Mouse (Mus musculus) retina, adult 2 months (tissue): ENCODE data around the gene Rbfox1.

ENCODE experiments used
- DNase-seq: peaks from one replicate; pipeline ENCODE4 v3.0.0-alpha.2; 2012; ENCODE audit warnings: low read depth, low spot score

Gene Rbfox1

GRCm38 (mm10) chr16:7223265-7223664 is 1338.1 kb downstream of the Rbfox1 start:
- no peak for DNase-seq

DNA sequence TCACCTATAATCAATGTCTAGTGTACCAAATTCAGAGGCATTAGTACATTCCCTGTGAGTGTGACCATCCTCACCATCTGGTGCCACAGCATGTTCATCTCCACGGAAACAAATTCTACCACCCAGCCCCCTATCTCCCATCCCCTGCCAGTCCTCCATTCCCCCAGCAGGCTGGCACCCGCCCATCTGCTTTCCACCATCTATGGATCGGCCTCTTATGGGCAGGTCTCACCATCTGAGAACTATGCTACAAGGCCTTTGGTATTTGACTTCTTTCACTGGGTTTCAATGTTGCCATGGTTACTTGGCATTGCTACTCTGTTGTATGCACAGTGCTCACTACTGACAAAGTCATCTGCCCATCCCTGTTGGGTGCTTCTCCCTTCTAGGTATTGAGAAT is 1340.8 kb downstream of the Rbfox1 start:
- no peak for DNase-seq

GRCm38 (mm10) chr16:7228246-7228645 is 1343.1 kb downstream of the Rbfox1 start:
- DNase-seq: no peak

- DNase-seq: no peak
These were observed 1344.1 kb downstream of the Rbfox1 start for GRCm38 (mm10) chr16:7229232-7229631.

DNA sequence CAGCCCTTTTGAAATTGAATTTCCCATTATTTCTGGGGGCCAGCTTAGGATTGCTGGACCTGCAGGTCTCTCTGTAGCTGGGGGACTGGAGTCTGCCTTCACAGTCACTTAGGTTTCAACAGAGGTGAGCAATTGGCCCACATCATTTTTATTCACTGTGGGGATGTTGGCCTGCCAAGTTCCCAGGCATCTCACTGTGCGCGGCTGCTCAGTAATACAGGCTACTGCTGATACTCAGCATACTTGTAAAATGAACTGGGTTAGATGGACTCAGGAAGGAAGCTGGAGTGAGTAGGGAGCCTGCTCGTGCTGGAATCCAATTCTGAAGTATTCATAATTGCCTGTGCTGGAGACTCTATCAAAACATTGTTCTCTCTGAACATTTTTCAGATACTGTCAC is 1356.5 kb downstream of the Rbfox1 start:
- no peak for DNase-seq

GRCm38 (mm10) chr16:7242501-7242900 is 1357.3 kb downstream of the Rbfox1 start:
- no peak for DNase-seq

DNA sequence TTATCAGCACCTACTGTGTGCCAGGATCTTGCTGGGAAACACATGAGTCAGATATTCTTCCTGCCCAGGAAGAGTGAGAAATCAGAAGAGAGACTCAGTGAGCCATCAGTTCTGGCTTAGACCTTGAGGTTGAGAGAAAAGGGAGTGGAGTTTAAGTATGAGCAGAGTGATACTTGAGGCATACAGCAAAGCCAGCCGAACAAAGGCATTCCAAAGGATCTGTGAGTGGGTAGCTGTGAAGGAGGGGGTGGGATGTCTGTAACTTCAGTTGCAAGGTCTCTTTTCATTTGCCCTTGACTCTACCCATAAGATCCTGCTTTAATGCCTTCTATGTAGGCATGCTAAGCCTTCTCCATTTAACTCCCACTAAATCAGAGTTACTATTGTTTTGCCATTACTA is 1359.2 kb downstream of the Rbfox1 start:
- DNase-seq: no peak

DNA sequence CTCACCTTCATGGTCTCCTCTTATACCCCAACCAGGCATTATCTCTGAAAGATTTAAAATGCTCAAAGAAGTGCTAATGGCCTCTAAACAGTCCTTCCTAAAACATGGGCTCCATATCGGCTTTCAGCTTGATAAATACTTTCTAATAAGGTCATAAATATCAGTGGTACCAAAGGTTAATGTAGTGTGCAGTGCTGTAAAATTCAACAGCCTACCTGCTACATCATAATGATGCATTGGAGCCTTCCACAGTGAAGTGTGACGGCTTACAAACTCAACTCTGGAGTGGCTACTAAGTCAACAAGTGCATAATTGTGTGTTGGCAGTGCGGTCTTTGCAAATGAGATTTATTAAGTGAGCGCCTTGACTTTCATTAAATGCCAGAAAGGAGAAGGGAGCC is 1366.5 kb downstream of the Rbfox1 start:
- no peak for DNase-seq

GRCm38 (mm10) chr16:7257366-7257765 is 1372.2 kb downstream of the Rbfox1 start:
- no peak for DNase-seq

DNA sequence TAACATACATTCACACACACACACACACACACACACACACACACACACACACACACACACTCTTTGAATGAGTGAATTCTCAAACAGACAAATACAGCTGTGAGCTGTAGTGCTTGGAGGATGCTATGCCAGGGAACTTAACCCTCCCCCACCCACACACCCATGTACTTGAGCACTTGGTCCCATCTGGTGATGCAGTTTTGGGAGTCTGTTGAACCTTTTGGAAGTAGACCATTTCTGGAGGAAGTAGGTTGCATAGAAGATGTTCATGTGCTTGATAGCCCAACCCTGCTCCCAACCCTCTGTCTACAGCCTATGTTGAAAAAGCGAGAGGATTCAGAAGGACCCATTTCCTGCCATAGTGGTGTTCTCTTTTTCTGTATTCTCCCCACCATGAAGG is 1378.1 kb downstream of the Rbfox1 start:
- no peak for DNase-seq

DNA sequence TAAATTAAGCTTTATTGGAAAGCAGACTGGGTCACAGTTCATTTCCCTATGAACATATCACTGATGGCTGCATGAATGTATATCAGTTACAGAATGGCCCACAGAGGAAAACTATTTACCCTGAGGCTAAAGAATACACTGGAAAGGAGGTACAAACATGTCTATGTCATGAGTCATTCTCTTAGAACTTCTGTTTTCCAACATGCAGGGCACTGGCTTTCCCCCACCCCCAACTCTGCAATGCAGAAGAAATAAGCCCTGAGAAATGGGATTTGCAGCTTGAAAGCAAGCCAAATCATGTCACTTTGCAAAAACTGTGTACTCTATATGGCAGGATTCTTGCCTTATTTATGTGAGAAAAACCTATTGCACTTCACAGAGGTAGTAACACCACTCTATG is 1380.6 kb downstream of the Rbfox1 start:
- no peak for DNase-seq

- no peak for DNase-seq
These were observed 1390.3 kb downstream of the Rbfox1 start for GRCm38 (mm10) chr16:7275501-7275900.

DNA sequence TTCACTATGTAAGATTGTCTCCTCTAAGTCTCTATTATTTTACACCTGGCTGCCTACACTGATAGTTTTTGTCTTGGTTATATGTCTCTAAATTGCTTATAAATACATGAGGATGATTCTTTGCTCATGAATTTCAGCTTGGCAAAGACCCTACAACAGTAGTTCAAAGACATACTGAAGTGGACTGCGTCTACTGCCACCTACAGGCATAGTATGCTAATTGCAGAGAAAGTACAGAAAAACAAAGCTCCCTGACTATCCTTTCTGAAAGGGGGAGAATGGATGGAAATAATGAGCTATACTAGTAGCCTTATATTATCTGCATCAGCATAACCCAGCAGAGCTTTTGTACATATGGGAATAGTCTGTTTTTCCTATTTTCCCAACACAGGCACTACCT is 1390.7 kb downstream of the Rbfox1 start:
- no peak for DNase-seq

- no peak for DNase-seq
These were observed 1394.4 kb downstream of the Rbfox1 start for GRCm38 (mm10) chr16:7279544-7279943.

DNA sequence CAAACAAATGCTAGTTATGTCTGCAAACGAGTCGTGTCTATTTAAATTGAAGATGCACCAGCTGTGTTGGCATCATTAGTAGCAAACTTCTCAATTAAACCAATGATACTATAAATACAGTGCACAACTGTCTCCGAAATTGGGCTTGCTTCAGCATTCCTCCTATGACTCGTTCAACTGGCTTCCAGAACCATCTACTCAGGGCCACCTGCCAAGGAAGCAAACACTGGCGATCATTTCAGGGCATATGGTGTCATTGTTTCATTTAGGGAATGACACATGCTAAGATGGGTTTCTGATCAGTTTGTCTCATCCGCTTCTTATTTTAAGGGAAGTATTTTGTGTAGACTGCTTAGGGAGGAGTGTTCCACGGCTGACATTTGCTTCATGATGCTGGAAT is 1397.1 kb downstream of the Rbfox1 start:
- no peak for DNase-seq

DNA sequence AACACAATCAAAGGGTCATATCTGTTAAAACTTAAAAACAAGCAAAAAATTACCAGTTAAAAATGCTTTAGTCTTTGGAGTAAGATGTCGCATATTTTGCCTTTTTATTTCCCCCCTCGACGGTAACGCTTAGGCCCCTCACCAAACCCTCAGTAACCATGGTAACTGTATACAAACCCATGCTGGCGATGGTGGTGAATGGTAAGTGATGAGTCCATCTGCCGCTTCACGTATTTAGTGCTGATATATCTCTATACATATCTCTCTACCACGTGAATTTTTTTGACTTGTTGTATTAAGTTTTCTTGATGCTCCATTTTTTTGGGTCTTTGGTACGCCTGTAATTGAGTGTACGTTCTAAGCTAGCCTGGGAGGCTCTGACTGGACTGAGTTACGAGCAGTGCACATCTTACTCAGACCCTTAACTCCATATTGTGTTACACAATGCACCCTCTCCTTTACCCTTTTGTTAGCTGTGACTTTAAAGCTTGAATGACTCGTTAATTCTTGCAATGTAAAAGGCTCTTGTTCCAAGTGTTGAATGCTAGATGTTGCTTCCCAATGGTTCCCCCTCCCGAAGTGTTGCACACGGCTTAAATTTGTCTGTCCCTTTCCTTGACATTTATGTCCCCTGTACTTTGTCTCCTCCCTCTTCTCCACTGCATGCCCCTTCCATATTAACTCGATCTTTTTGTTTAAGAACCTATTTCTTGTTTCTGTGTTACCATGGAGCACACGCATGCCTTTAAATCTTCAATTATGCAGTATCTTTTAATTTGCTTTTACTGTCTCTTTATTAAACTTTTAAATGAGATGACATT is 1408.0 kb downstream of the Rbfox1 start:
- DNase-seq: no peak

DNA sequence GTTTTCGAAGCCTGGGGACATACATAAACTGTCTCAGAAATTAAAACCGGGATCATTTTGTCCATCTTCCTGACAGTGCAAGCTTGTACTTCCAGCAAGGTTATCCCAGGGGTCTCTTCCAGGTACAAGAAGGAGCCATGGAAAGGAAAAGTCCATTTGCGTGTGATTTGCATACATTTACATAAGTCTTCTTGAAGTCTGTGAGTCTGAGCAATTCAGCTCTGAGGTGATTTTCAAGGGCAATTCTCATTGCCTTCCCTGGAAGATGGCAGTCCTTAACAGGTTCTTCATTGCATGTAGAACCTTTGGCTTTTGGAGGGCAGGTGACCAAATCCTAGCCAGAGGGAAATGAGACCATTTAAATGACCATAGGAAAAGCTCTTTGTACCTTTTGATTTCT is 1417.3 kb downstream of the Rbfox1 start:
- no peak for DNase-seq

DNA sequence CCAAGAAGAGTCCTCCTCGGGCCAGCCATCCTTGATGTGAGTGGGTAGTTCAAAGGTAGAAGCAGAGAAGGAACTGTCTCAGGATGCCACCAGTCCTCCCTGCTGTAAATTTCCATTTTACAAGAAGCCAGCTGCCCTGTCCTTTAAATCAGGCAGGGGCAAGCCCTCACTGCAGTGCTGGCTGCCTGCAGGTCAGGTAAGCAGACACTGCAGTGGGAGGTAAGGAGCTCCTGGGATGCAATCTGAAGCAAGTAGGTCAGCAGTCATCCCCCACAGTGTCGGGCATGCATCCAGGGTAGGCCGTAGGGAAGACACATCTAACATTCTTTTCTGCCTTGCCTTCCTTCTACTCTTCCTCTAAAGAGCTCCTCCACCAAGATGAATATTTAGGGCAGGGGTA is 1444.0 kb downstream of the Rbfox1 start:
- no peak for DNase-seq

GRCm38 (mm10) chr16:7341186-7341585 is 1456.0 kb downstream of the Rbfox1 start:
- no peak for DNase-seq

DNA sequence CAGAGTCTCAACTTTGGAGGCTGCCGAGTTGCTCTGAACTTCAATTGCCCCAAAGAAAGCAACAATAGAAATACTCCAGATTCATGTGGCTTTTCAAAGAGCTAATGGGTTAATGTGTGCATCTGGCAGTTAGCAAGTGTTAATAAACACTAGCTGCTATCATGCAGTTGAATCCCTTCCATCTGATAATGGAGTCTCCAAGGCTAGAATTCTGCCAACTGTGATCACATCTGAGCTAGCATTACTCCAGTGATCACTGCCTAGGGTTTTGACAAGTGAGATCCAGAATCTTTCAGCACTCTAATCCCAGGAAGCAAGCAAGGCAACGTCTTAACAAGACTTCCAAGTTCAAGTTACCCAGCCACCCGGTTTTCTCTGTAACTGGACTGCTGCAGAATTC is 1460.1 kb downstream of the Rbfox1 start:
- no peak for DNase-seq

- DNase-seq: no peak
These were observed 1461.0 kb downstream of the Rbfox1 start for GRCm38 (mm10) chr16:7346001-7346625.

DNA sequence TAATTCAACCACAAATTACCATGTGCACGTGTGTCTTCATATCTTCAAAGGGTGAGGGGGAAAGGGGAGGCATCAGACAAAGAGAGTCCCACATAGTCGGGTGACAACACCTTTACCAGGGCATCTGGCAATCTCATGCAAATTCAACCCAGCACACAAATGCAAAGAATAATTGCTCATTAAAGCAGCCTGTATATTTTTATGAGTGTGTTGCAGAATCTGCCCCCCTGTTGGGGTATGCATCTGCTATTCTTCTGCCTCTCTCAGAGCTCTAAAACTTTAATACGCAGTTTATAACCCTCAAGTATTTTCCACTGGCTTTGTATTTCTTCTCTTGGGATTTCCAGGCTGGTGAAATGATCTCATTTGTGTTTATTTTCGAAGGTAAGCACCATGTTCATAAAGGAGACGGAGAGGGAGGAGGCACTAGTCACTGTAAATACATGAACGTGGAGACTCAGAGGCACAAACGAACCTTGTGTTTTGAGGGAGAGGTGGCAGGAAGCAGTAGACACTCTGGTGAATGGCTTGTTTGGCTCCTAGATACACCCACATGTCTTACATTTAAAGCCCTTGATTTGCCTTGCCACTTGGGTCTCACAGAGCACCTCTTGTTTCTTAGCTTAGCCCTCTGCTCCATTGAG is 1462.5 kb downstream of the Rbfox1 start:
- DNase-seq: no peak

DNA sequence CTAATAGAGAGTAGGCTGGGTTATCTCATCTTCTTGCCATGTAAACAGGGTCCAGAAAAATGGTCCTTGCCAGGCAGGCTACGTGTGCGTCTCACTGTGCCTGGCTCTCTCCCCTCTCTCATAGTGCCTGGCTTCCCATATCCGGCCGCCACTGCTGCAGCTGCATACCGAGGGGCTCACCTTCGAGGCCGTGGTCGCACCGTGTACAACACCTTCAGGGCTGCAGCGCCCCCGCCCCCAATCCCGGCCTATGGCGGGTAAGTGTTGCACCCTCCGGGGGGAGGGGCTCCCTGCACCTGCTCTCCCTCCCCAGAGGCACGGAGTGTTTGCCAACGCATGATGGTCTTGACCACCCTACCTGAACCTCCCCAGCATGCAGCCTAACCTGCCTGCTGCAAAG is 1467.7 kb downstream of the Rbfox1 start:
- no peak for DNase-seq
